Mouse (Mus musculus) intestine, embryonic 15.5 days (tissue): Measurements from ENCODE around the gene Acvr2a. TPM values are rescaled to one million over a fixed set of nuclear protein-coding genes. Genes with fewer than 3 reads are reported as not detected.
"Not testable (repeated sequence)": the region's sequence is repeated elsewhere in the genome, so short reads cannot be mapped to it uniquely, and the experiment has no call there.

ENCODE experiments used
- ATAC-seq: fragments of 200-750 bp; cut with Nextera tagmentation; 2 replicates; pipeline ENCODE4 v1.8.0; 2017; ENCODE audit warnings: moderate TSS enrichment, moderate library complexity
- H3K27ac ChIP-seq: fragments of 300-500 bp; sonication (generic); 2 replicates; pipeline ENCODE4 v1.5.1; 2015; ENCODE audit warnings: mild to moderate bottlenecking, inconsistent platforms
- H3K27me3 ChIP-seq: fragments of 300-500 bp; sonication (generic); replicated peaks from 2 replicates; pipeline ENCODE4 v1.6.1; 2015; ENCODE audit warnings: inconsistent platforms
- H3K36me3 ChIP-seq: fragments of 300-500 bp; sonication (generic); 2 replicates; pipeline ENCODE4 v1.6.1; 2015; ENCODE audit warnings: inconsistent platforms
- H3K4me1 ChIP-seq: fragments of 300-500 bp; sonication (generic); replicated peaks from 2 replicates; pipeline ENCODE4 v1.6.1; 2015; ENCODE audit warnings: inconsistent platforms
- H3K4me2 ChIP-seq: fragments of 300-500 bp; sonication (generic); replicated peaks from 2 replicates; pipeline ENCODE4 v1.6.1; 2015; ENCODE audit warnings: mild to moderate bottlenecking, inconsistent platforms
- H3K4me3 ChIP-seq: fragments of 300-500 bp; sonication (generic); replicated peaks from 2 replicates; pipeline ENCODE4 v1.5.1; 2015; ENCODE audit warnings: inconsistent platforms
- H3K9ac ChIP-seq: fragments of 300-500 bp; sonication (generic); 2 replicates; pipeline ENCODE4 v1.6.1; 2015; ENCODE audit warnings: inconsistent platforms
- H3K9me3 ChIP-seq: fragments of 300-500 bp; sonication (generic); 2 replicates; pipeline ENCODE4 v1.6.1; 2016; ENCODE audit warnings: inconsistent platforms
- WGBS: fragments of 180-500 bp; shearing (Covaris S2); methylation state at CpG from one replicate; pipeline ENCODE4 v1.1.7; 2015; 5-methylcytosine and 5-hydroxymethylcytosine counted together
- polyA plus RNA-seq: library from polyadenylated mRNA; unstranded; fragments of >200 nt; fragmentation: Nextera tagmentation; extraction: Ambion mirVana; gene quantifications from 2 replicates; pipeline ENCODE4 v1.2.1, GENCODE M21; 2015

Acvr2a gene
- polyA plus RNA-seq, 1 experiment from 2014 or later = 16.6 TPM

- WGBS = 70% methylated on average over 2 of the region's 2 CpGs
- no peak overlapping the region for H3K27ac ChIP-seq
- no peak overlapping the region for H3K9ac ChIP-seq
- no peaks in the 10 kb centered on the region for H3K9me3 ChIP-seq
- no peaks in the 10 kb centered on the region for H3K27me3 ChIP-seq
- H3K36me3 ChIP-seq = no peaks in the 10 kb centered on the region
- H3K4me3 ChIP-seq = no peak overlapping the region
- H3K4me2 ChIP-seq = no peak overlapping the region
- ATAC-seq = peak; percentile 80
- H3K4me1 ChIP-seq = no peaks in the 10 kb centered on the region
Measured at GRCm38 (mm10) chr2:48825878-48826277, 12.0 kb downstream of the Acvr2a start.

- Histone ChIP-seq H3K4me1 (no peaks in the 10 kb centered on the region), H3K9me3 (no peaks in the 10 kb centered on the region), H3K27ac (no peak overlapping the region), H3K36me3 (no peaks in the 10 kb centered on the region), H3K4me2 (no peak overlapping the region), H3K9ac (no peak overlapping the region), H3K27me3 (no peaks in the 10 kb centered on the region), H3K4me3 (no peak overlapping the region)
- ATAC-seq = no peak
Measured at GRCm38 (mm10) chr2:48826380-48826779, 12.5 kb downstream of the Acvr2a start.

- Histone ChIP-seq H3K9ac (no peak overlapping the region), H3K4me1 (0 out of 2 replicates have a peak, but pooled peaks cover 4% of the 10 kb centered on the region), H3K27me3 (no peaks in the 10 kb centered on the region), H3K36me3 (no peaks in the 10 kb centered on the region), H3K4me3 (no peak overlapping the region), H3K27ac (no peak overlapping the region), H3K4me2 (no peak overlapping the region), H3K9me3 (no peaks in the 10 kb centered on the region)
- WGBS = 83% methylated on average over 2 of the region's 2 CpGs
- ATAC-seq = no peak
Measured at GRCm38 (mm10) chr2:48830492-48830891, 16.6 kb downstream of the Acvr2a start.

GRCm38 (mm10) chr2:48832305-48832704, 18.4 kb downstream of the Acvr2a start:
- WGBS = 82% methylated on average over 5 of the region's 5 CpGs
- Histone ChIP-seq H3K4me2 (no peak overlapping the region), H3K36me3 (no peaks in the 10 kb centered on the region), H3K27ac (no peak overlapping the region), H3K27me3 (no peaks in the 10 kb centered on the region), H3K4me1 (0 out of 2 replicates have a peak, but pooled peaks cover 4% of the 10 kb centered on the region), H3K4me3 (no peak overlapping the region), H3K9ac (no peak overlapping the region), H3K9me3 (no peaks in the 10 kb centered on the region)
- ATAC-seq = no peak

- Histone ChIP-seq H3K4me1 (0 out of 2 replicates have a peak, but pooled peaks cover 4% of the 10 kb centered on the region), H3K36me3 (no peaks in the 10 kb centered on the region), H3K27ac (no peak overlapping the region), H3K9ac (no peak overlapping the region), H3K27me3 (no peaks in the 10 kb centered on the region), H3K4me2 (no peak overlapping the region), H3K9me3 (no peaks in the 10 kb centered on the region), H3K4me3 (no peak overlapping the region)
- 66% methylated on average over 3 of the region's 3 CpGs for WGBS
- ATAC-seq = peak; percentile 63
Measured at GRCm38 (mm10) chr2:48833884-48834450, 20.1 kb downstream of the Acvr2a start.

- ATAC-seq = peak; percentile 95
Measured at GRCm38 (mm10) chr2:48841611-48842470, 27.9 kb downstream of the Acvr2a start.

GRCm38 (mm10) chr2:48846689-48847398, 32.9 kb downstream of the Acvr2a start:
- Histone ChIP-seq H3K27ac (no peak overlapping the region), H3K4me1 (no peaks in the 10 kb centered on the region), H3K9ac (no peak overlapping the region), H3K9me3 (no peaks in the 10 kb centered on the region), H3K4me2 (no peak overlapping the region), H3K4me3 (no peak overlapping the region), H3K27me3 (no peaks in the 10 kb centered on the region), H3K36me3 (no peaks in the 10 kb centered on the region)
- no peak for ATAC-seq
- WGBS = 39% methylated on average over 2 of the region's 2 CpGs

More at GRCm38 (mm10) chr2:48841611-48842470, 27.9 kb downstream of the Acvr2a start:
- Histone ChIP-seq H3K9ac (no peak overlapping the region), H3K36me3 (no peaks in the 10 kb centered on the region), H3K4me3 (no peak overlapping the region), H3K4me2 (no peak overlapping the region), H3K27ac (no peak overlapping the region; the same call in 1 of the 2 replicates), H3K27me3 (no peaks in the 10 kb centered on the region), H3K9me3 (no peaks in the 10 kb centered on the region), H3K4me1 (0 out of 2 replicates have a peak, but pooled peaks cover 2% of the 10 kb centered on the region)
- WGBS = 62% methylated on average over 3 of the region's 3 CpGs

- H3K36me3 ChIP-seq, H3K4me3 ChIP-seq, ATAC-seq, H3K27ac ChIP-seq, H3K4me1 ChIP-seq, H3K27me3 ChIP-seq, H3K9me3 ChIP-seq, H3K4me2 ChIP-seq, H3K9ac ChIP-seq: not testable (repeated sequence)
- 93% methylated on average over 6 of the region's 6 CpGs for WGBS
Measured at GRCm38 (mm10) chr2:48865596-48865995, 51.7 kb downstream of the Acvr2a start.

- 77% methylated on average over 5 of the region's 5 CpGs for WGBS
- no peak overlapping the region for H3K4me3 ChIP-seq
- H3K4me1 ChIP-seq = no peaks in the 10 kb centered on the region
- no peaks in the 10 kb centered on the region for H3K27me3 ChIP-seq
- H3K9ac ChIP-seq = no peak overlapping the region
- no peak for ATAC-seq
- no peak overlapping the region for H3K27ac ChIP-seq
- no peak overlapping the region for H3K4me2 ChIP-seq
- H3K36me3 ChIP-seq = no peaks in the 10 kb centered on the region
- H3K9me3 ChIP-seq = no peaks in the 10 kb centered on the region
Measured at GRCm38 (mm10) chr2:48868199-48868913, 54.4 kb downstream of the Acvr2a start.

GRCm38 (mm10) chr2:48885945-48886344, 72.0 kb downstream of the Acvr2a start:
- H3K27me3 ChIP-seq = no peaks in the 10 kb centered on the region
- H3K9me3 ChIP-seq = no peaks in the 10 kb centered on the region
- H3K9ac ChIP-seq = no peak overlapping the region
- H3K36me3 ChIP-seq = no peaks in the 10 kb centered on the region
- no peaks in the 10 kb centered on the region for H3K4me1 ChIP-seq
- H3K4me2 ChIP-seq = no peak overlapping the region
- no peak overlapping the region for H3K27ac ChIP-seq
- no peak overlapping the region for H3K4me3 ChIP-seq
- peak; percentile 74; the same call in 1 of the 2 replicates for ATAC-seq

GRCm38 (mm10) chr2:48895186-48895585, 81.3 kb downstream of the Acvr2a start:
- no peak for ATAC-seq
- H3K9me3 ChIP-seq = no peaks in the 10 kb centered on the region
- H3K27me3 ChIP-seq = no peaks in the 10 kb centered on the region
- H3K36me3 ChIP-seq = no peaks in the 10 kb centered on the region
- 93% methylated on average over 3 of the region's 3 CpGs for WGBS
- no peak overlapping the region for H3K9ac ChIP-seq
- H3K4me3 ChIP-seq = no peak overlapping the region
- H3K4me1 ChIP-seq = no peaks in the 10 kb centered on the region
- no peak overlapping the region for H3K4me2 ChIP-seq
- H3K27ac ChIP-seq = no peak overlapping the region

GRCm38 (mm10) chr2:48908866-48909265, 95.0 kb downstream of the Acvr2a start:
- Histone ChIP-seq H3K4me1 (no peaks in the 10 kb centered on the region), H3K4me2 (no peak overlapping the region), H3K36me3 (0 out of 2 replicates have a peak, but pooled peaks cover 8% of the 10 kb centered on the region), H3K9me3 (no peaks in the 10 kb centered on the region), H3K4me3 (no peak overlapping the region), H3K27ac (no peak overlapping the region), H3K9ac (no peak overlapping the region), H3K27me3 (no peaks in the 10 kb centered on the region)
- ATAC-seq = no peak
- 53% methylated on average over 2 of the region's 2 CpGs for WGBS
